Mouse (Mus musculus) CD4-positive naive resting alpha-beta T cell, adult 57 days (primary cell): ENCODE results near the gene Prpf40b. TPM values are rescaled to one million over a fixed set of nuclear protein-coding genes. Genes with fewer than 3 reads are reported as not detected.

Source experiments
- total RNA-seq: library from RNA; stranded (reverse); gene quantifications from one replicate; pipeline ENCODE4 v1.2.4, GENCODE M21; 2023

Gene Prpf40b
- 22.4 TPM for total RNA-seq

DNA sequence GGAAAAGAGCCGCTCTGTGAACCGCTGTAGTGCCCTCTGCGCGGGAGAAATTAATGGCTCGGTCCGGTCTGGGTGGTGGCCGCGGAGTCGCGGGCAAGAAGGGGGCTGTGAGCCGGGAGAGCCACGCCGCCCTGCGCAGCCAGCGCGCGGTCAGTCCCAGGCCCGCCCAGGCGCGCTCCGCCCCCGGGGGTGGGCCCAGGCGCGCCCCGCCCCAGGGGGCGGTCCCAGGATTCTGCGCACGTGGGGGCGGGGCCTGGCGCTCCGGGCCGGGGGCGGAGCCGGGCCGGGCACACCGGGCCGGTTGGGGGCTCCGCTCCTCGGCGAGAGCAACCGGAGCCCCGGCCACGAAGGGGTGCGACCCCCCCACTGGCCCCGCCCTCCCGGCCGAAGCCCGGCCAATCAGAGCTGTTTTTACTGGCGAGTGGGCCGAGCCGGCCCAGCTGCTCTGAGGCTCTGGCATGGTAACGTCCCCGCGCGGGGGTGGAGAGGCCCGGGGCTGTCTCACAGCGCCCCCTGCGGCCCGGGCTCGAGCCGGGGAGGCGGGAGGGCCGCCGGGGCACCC, at the start of gene Prpf40b:
Gene Prpf40b, plus strand, starts transcription at position 275 of the 562 bp plus-strand sequence.

DNA sequence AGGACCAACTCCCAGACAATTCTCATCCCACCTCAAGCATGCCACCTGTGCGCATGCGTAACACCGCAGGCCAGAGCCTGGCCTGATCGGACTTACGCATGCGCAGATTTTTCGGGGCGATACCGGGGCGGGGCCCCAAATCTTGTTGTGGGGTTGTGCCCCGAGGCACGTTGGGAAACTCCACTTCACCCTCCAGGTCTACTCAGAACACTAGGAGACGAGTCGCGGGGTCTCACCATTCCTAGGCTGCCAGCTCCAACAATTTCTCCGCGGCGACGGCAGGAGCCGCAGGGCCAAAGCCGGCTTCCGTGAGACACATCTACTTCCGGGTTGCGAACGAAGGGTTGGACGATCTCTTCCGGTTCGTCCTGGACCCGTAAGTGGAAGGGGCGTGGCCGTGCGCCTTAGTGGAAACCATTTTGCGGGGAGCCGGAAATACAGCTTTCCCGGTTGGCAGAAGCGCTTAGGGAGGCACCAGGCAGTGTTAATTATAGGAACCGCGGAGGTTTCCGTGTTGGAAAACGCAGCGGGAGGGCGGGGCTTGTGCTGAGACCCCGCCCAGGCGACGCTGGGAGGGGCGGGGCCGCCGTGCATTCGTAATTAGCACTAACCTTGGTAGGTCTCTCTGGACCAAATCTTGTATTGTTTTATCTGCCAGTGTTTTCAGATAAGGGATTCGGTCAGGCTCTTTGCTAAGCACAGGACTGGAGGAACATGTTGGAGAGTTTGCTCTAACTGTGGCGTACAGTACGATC, 43.1 kb upstream of the Prpf40b start, which contains the start of gene Mcrs1:
Gene Mcrs1, minus strand, starts transcription at position 336 of the 755 bp plus-strand sequence.

DNA sequence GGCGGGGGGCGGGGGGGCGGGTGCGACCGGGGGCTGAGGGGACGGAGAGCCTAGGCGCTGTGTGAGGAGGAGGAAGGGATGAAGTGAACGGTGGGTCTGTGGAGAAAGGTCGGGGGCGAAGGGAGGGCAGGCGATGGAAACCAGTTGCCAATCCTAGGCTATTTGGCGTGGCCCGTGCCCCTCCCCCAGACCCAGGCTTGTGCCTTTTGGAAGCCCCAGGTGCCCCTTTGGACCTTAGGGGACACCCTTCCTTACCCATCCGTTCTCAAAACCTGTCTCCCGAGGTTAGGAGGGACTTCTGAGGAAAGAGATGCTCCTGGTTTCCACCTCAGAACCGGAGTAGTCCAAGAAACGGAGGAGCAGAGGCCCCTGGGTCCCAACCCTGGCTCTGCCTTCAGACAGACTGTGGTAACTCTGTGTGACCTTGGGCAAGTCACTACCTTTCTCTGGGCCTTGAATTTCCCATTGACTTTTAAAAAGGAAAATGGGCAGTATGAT, 646 bp downstream of the Prpf40b start, which contains the start of gene Fam186b:
Gene Fam186b, minus strand, starts transcription at position 405 of the 498 bp plus-strand sequence.

Other genes with a start within 250 kb of the Prpf40b start
- gene Prph, start 239.9 kb upstream of the Prpf40b start, total RNA-seq: not detected
- gene Troap, start 220.5 kb upstream of the Prpf40b start, total RNA-seq: 0.68 TPM
- not detected for gene C1ql4, start 207.3 kb upstream of the Prpf40b start, total RNA-seq
- not detected for gene Dnajc22, start 201.9 kb upstream of the Prpf40b start, total RNA-seq
- not detected for gene Spats2, start 169.2 kb upstream of the Prpf40b start, total RNA-seq
- 2.1 TPM for gene Kcnh3, start 70.2 kb upstream of the Prpf40b start, total RNA-seq
- gene Mcrs1, start 43.1 kb upstream of the Prpf40b start, total RNA-seq: 109 TPM
- 0.18 TPM for gene Fam186b, start 801 bp downstream of the Prpf40b start, total RNA-seq
- 50.0 TPM for gene Fmnl3, start 75.4 kb downstream of the Prpf40b start, total RNA-seq
- gene Tmbim6, start 97.8 kb downstream of the Prpf40b start, total RNA-seq: 425 TPM
- gene Nckap5l, start 162.7 kb downstream of the Prpf40b start, total RNA-seq: 45.3 TPM
- 7.4 TPM for gene Bcdin3d, start 179.6 kb downstream of the Prpf40b start, total RNA-seq
- gene Faim2, start 233.1 kb downstream of the Prpf40b start, total RNA-seq: not detected